Mouse (Mus musculus) mouse trophoblast stem cell (cell line): Measurements from ENCODE around the gene 5430419D17Rik.

Source experiments
- in situ Hi-C, 2 experiments: fragments of 300-500 bp; cut with MseI, MboI; formaldehyde crosslinking; loops; 2 replicates in 1 of 2; 3 replicates in 1 of 2; pipeline ENCODE4 v1.15.1; 2025

Gene 5430419D17Rik

DNA sequence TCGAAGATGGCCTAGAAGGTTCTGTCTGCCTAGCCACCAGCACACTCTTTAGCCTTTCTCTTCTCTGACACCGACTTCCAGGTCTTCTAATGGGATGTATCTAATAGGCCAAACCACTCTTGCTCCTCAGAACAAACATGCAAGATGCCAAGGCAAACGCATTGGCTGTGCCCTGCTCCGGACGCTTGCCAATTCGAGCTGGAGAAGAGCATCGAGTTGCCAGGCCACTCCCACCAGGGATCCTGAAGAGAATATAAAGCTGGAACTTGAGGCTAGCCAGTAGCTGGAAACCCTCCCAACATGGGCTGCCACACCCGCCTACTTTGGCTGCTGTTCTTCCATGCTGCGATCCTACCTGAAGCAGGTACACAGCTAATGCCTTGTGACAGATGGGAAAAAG is at the start of gene 5430419D17Rik:
5430419D17Rik (plus strand) TSS at position 282 of the 400 bp plus-strand sequence.
- in situ Hi-C loops = no loop called here

GRCm38 (mm10) chr7:131130021-131130420 is 44.2 kb upstream of the 5430419D17Rik start:
- in situ Hi-C loops = no loop called here

- in situ Hi-C loops = no loop called here
These were observed 41.0 kb upstream of the 5430419D17Rik start for GRCm38 (mm10) chr7:131133181-131133580.

DNA sequence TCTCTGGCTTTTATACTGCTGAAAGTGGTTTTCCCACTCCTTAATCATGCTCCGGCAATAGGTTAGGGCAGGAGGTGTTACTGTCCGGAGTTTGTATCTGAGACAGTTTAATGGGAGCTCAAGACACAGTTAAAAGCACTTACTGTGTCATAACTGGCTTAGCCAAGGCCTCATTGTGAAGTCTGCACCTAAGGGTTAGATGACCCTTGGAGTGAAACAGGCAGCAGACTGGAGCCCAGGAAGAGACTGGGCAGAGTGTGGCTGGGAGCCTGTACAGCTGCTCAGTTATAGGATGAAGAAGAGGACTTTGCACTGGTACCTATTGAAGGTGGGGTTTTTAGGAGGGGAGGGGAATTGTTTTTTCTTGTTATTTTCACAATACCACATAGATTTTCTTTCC is 28.0 kb upstream of the 5430419D17Rik start, which contains the start of gene 4933402N03Rik:
4933402N03Rik (minus strand) TSS at position 101 of the 400 bp plus-strand sequence.
- in situ Hi-C loops = no loop called here

- in situ Hi-C loops = no loop called here
These were observed 24.0 kb upstream of the 5430419D17Rik start for GRCm38 (mm10) chr7:131150179-131150578.

DNA sequence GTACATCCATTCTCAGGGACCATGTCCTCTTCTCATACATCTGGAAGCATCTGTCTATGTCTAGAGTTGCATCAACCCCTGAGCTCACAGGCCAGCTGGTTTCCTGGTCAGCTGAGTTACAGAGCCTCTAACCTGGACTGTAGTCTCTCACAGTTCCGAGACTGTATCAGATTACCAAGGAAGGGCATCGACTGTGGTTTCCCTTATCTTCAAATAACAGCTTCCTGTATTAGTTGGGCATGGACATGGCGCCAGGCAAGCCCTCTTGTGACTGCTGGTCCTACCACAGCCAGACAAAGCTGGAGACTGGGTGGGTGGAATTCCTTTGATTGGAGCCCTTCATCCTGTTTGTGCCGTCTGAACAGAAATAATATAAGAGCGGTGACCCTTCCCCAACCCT is 21.2 kb upstream of the 5430419D17Rik start:
- in situ Hi-C loops = no loop called here

- in situ Hi-C loops = no loop called here
These were observed 12.0 kb upstream of the 5430419D17Rik start for GRCm38 (mm10) chr7:131162251-131162650.

DNA sequence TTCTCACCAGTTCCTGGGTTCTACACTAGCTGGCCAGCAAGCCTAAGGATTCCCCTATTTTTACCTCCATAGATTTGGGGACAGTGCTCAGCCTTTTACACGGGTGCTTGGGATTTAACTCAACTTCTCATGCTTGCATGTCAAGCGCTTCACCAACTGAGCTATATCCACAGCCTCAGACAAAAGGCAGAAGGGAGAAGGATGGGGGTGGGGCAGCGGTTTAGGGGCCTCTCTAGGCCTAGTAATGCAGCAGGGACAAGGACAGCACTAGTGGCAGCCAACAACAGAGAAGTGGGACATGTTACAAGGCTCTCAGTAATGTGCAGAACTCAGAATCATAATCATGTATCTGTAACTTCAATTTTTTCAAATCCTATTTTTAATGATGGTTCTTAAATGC is 6.4 kb upstream of the 5430419D17Rik start:
- in situ Hi-C loops = no loop called here

DNA sequence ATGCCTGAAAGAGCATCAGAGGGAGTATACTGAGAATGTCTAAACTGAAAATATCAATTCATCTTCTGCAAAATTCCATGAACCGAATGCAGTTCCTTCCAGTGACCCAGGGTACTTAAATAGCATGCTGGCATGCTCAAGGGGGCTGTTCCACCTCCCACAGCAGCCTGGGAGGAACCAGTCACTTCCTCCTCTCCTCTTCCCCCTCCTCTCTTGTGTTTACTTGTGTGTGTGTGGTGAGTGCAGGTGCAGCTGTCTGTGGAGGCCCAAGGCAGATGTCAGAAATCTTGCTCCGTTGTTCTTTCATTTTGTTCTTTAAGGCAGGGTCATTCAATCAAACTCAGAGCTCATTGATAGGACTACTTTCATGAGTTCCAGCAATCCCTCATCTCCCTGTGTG is 5.1 kb upstream of the 5430419D17Rik start:
- in situ Hi-C loops = no loop called here

DNA sequence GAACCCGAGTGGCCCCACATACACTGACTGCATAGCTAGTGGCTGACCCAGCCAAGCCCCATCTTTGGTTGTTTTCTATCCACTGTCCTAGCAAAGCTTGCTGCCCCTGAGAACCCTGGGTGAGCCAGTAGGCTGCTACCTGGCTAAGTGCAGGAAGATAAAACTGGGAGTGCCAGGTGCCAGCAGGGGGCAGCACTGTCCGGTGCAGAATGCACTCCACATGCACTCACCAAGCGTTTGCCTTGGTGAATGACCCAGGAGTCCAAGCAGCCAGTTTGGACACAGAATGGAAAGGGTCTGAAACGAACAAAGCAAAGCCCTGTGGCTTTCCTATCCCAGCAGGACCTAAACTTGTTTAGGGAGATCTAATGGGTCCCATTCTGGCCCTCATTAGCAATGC is 8.5 kb downstream of the 5430419D17Rik start:
- in situ Hi-C loops = no loop called here

DNA sequence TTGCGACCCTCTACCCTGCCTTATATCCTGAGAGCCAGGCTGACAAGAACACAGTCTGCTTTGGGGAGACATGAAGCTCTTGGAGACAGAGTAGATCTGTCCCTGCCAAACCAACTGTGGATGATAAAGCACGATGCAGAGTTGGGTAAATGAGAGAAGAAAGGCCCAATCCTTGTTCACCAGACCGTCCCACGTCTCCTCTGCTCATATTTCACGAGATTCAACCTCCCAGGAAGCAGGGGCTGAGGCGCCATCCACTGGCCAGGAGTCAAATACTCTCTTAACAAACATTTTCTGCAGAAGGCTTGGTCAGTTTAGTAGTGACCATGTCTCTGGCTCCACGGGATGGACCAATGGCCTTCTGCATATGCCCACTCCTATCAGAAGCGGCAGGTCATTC is 10.1 kb downstream of the 5430419D17Rik start:
- in situ Hi-C loops = no loop called here

DNA sequence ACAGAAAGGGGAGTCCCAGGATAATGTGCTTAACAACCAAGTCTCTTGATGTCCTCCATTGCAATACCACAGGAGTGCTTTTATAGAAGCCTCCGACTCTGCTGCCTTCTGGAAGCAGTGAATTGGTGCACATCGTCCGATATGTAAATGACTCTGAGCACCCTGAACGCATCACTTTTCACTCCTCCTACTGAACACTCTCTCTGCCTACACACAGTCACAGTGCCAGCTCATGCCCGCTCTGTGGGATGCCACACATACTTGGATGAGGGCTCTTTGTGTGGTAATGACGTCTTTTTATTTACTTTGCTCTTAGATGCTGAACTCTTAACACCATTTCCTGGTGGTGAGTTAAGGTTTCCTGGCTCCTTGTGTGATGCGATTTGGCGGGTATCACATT is 12.8 kb downstream of the 5430419D17Rik start:
- in situ Hi-C loops = no loop called here

- in situ Hi-C loops = no loop called here
These were observed 13.8 kb downstream of the 5430419D17Rik start for GRCm38 (mm10) chr7:131187996-131188395.

DNA sequence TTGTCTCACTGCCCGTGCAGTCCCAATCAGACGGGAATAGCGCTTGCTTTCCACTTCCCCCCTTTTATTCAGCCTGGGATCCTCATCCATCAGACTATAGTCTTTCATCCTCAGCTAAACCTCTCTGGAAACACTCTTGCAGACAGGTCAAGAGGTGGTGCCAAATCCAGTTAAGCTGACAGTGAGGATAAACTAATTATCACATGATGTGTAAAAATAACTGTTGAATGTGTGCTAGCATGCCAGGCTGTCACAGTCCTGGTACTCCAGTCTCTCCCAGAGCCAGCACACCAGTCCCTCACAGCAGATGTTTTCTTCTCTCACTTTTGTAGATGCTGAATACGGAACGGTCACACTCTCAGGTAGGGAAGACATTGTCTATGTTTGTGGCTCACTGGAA is 48.9 kb downstream of the 5430419D17Rik start:
- in situ Hi-C loops = no loop called here

DNA sequence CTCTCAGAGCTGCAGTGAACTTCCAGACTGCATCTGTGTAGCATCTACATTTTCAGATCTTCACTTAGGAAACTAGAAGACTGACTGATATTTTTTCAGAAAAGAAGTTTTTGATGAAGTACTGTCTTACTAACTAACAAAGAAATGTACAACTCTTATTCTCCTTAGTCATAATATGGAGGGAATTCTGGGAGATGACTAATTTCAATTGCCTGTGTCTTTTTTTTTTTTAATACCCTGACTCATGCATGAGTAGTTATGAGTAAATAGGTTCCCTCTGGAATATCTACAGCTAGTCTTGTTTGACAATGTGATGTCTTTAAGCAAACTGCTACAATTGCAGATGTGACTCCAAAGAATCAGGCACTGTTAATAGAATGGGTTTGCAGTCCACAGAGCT is 61.9 kb downstream of the 5430419D17Rik start:
- in situ Hi-C loops = no loop called here

GRCm38 (mm10) chr7:131244993-131245392 is 70.8 kb downstream of the 5430419D17Rik start:
- in situ Hi-C loops = no loop called here

- in situ Hi-C loops = no loop called here
These were observed 82.6 kb downstream of the 5430419D17Rik start for GRCm38 (mm10) chr7:131256841-131257240.

GRCm38 (mm10) chr7:131257309-131257708 is 83.1 kb downstream of the 5430419D17Rik start:
- in situ Hi-C loops = no loop called here

GRCm38 (mm10) chr7:131260946-131261345 is 86.7 kb downstream of the 5430419D17Rik start:
- in situ Hi-C loops = no loop called here

DNA sequence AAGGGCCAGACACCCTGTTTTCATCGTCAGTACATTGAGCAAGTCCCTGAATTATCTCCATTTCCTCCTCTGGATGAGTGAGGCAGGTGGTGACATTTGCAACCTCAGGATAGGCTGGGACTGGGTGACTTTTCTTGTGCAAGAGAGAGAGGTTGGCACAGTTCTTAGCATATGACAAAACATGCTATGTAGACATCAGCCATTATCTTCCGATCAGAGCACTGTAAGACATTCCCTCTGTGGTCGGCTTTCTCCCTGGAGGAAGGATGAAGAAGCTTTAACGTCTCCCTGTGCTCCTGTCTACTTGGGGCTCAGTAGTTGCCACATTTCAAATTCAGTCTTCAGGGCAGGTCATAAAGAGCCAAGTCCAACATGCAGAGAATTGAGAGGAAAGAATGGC is 90.0 kb downstream of the 5430419D17Rik start:
- in situ Hi-C loops = no loop called here

- in situ Hi-C loops = no loop called here
These were observed 91.6 kb downstream of the 5430419D17Rik start for GRCm38 (mm10) chr7:131265851-131266250.

GRCm38 (mm10) chr7:131297151-131297550 is 122.9 kb downstream of the 5430419D17Rik start:
- in situ Hi-C loops = no loop called here

DNA sequence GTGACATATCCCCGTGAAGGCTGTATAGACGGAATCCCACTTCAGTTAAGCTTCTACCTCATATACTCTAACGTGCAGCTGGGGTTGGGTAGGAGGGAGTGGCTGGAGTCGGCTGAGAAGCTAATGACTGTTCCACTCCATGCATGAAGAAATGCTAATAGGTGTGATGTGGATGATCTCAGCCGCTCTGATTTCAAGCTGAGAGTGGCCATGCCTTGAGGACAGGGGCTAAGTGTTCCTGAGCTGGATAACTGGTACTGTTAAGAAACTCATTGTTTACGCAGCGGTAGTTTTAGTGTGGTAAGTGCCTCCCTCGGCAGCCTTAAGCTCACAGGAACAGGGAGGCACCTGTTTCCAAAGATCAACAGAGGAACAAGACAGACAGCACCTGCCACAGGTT is 129.1 kb downstream of the 5430419D17Rik start:
- in situ Hi-C loops = no loop called here

DNA sequence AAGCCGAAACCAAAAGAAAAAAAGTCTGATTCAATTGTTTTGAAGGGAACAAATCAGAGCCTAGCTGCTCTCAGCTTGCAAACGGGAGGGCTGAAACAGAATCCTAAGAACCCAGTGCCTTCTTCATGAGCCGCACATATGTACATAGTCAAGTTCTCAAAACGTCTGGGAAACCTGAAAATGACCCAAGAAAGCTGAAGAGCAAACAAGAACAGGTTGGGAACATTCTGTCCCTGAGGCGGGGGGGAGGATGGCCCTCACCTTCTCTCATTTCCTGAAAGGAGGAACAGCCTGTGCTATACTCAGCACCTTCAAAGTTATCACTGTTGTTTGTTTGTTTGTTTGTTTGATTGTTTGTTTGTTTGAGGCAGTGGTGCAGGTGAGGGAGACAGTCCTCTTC is 132.5 kb downstream of the 5430419D17Rik start:
- in situ Hi-C loops = no loop called here
